Mouse (Mus musculus) kidney, embryonic 15.5 days (tissue): ENCODE measurements around the gene Efcab11. TPM values are rescaled to one million over a fixed set of nuclear protein-coding genes. Genes with fewer than 3 reads are reported as not detected.

Source experiments
- ATAC-seq: fragments of 200-750 bp; cut with Nextera tagmentation; replicated peaks from 2 replicates; pipeline ENCODE4 v1.8.0; 2017; ENCODE audit warnings: moderate TSS enrichment; ENCODE audit not compliant: low FRiP score
- H3K27ac ChIP-seq: fragments of 300-500 bp; sonication (generic); 2 replicates; pipeline ENCODE4 v1.5.1; 2015; ENCODE audit warnings: mild to moderate bottlenecking, inconsistent platforms
- H3K27me3 ChIP-seq: fragments of 300-500 bp; sonication (generic); 2 replicates; pipeline ENCODE4 v1.6.1; 2015; ENCODE audit warnings: inconsistent platforms
- H3K36me3 ChIP-seq: fragments of 300-500 bp; sonication (generic); 2 replicates; pipeline ENCODE4 v1.6.1; 2015; ENCODE audit warnings: inconsistent platforms
- H3K4me1 ChIP-seq: fragments of 300-500 bp; sonication (generic); 2 replicates; pipeline ENCODE4 v1.6.1; 2015; ENCODE audit warnings: inconsistent platforms
- H3K4me2 ChIP-seq: fragments of 300-500 bp; sonication (generic); 2 replicates; pipeline ENCODE4 v1.6.1; 2015; ENCODE audit warnings: moderate library complexity, mild to moderate bottlenecking, inconsistent platforms
- H3K4me3 ChIP-seq: fragments of 300-500 bp; sonication (generic); replicated peaks from 2 replicates; pipeline ENCODE4 v1.5.1; 2015; ENCODE audit warnings: mild to moderate bottlenecking, inconsistent platforms
- H3K9ac ChIP-seq: fragments of 300-500 bp; sonication (generic); 2 replicates; pipeline ENCODE4 v1.6.1; 2015; ENCODE audit warnings: mild to moderate bottlenecking, inconsistent platforms
- H3K9me3 ChIP-seq: fragments of 300-500 bp; sonication (generic); replicated peaks from 2 replicates; pipeline ENCODE4 v1.6.1; 2016; ENCODE audit warnings: inconsistent platforms
- WGBS: fragments of 180-500 bp; shearing (Covaris S2); methylation state at CpG from one replicate; pipeline ENCODE4 v1.1.7; 2015; ENCODE audit warnings: mixed read lengths; 5-methylcytosine and 5-hydroxymethylcytosine counted together
- polyA plus RNA-seq: library from polyadenylated mRNA; unstranded; fragments of >200 nt; fragmentation: Nextera tagmentation; extraction: Ambion mirVana; gene quantifications from 2 replicates; pipeline ENCODE4 v1.2.1, GENCODE M21; 2015

The Efcab11 gene
- polyA plus RNA-seq, 1 experiment from 2014 or later = 10.7 TPM

GRCm38 (mm10) chr12:99864613-99865012 lies 19.6 kb downstream of the Efcab11 start:
- H3K27ac ChIP-seq = no peak overlapping the region
- H3K4me1 ChIP-seq = no peaks in the 10 kb centered on the region
- no peaks in the 10 kb centered on the region for H3K36me3 ChIP-seq
- ATAC-seq = no peak
- H3K4me2 ChIP-seq = no peak overlapping the region
- H3K9ac ChIP-seq = no peak overlapping the region
- H3K9me3 ChIP-seq = no peaks in the 10 kb centered on the region
- H3K4me3 ChIP-seq = no peak overlapping the region
- H3K27me3 ChIP-seq = no peaks in the 10 kb centered on the region

- Histone ChIP-seq H3K9ac (no peak overlapping the region), H3K9me3 (no peaks in the 10 kb centered on the region), H3K4me3 (no peak overlapping the region), H3K4me2 (no peak overlapping the region), H3K27me3 (no peaks in the 10 kb centered on the region), H3K36me3 (no peaks in the 10 kb centered on the region), H3K4me1 (no peaks in the 10 kb centered on the region), H3K27ac (no peak overlapping the region)
- no peak for ATAC-seq
- 69% methylated on average over 4 of the region's 4 CpGs for WGBS
These were observed 23.3 kb downstream of the Efcab11 start for GRCm38 (mm10) chr12:99860981-99861380.

GRCm38 (mm10) chr12:99859391-99860100 lies 24.7 kb downstream of the Efcab11 start:
- no peak overlapping the region for H3K27ac ChIP-seq
- no peaks in the 10 kb centered on the region for H3K27me3 ChIP-seq
- no peak overlapping the region for H3K9ac ChIP-seq
- no peaks in the 10 kb centered on the region for H3K4me1 ChIP-seq
- no peaks in the 10 kb centered on the region for H3K9me3 ChIP-seq
- no peak overlapping the region for H3K4me2 ChIP-seq
- H3K36me3 ChIP-seq = no peaks in the 10 kb centered on the region
- no peak for ATAC-seq
- no peak overlapping the region for H3K4me3 ChIP-seq
- WGBS = 74% methylated on average over 3 of the region's 3 CpGs

GRCm38 (mm10) chr12:99858664-99859063 lies 25.6 kb downstream of the Efcab11 start:
- Histone ChIP-seq H3K27ac (no peak overlapping the region), H3K4me3 (no peak overlapping the region), H3K4me2 (no peak overlapping the region), H3K9me3 (no peaks in the 10 kb centered on the region), H3K4me1 (no peaks in the 10 kb centered on the region), H3K9ac (no peak overlapping the region), H3K27me3 (no peaks in the 10 kb centered on the region), H3K36me3 (0 out of 2 replicates have a peak, but pooled peaks cover 5% of the 10 kb centered on the region)
- 95% methylated on average over 5 of the region's 5 CpGs for WGBS
- ATAC-seq = no peak

- Histone ChIP-seq H3K9me3 (no peaks in the 10 kb centered on the region), H3K4me2 (no peak overlapping the region), H3K4me1 (no peaks in the 10 kb centered on the region), H3K27ac (no peak overlapping the region), H3K4me3 (no peak overlapping the region), H3K36me3 (0 out of 2 replicates have a peak, but pooled peaks cover 5% of the 10 kb centered on the region), H3K9ac (no peak overlapping the region), H3K27me3 (no peaks in the 10 kb centered on the region)
- no peak for ATAC-seq
- WGBS = 81% methylated on average over 9 of the region's 9 CpGs
These were observed 28.2 kb downstream of the Efcab11 start for GRCm38 (mm10) chr12:99856011-99856410.

- ATAC-seq = no peak
- Histone ChIP-seq H3K27ac (no peak overlapping the region), H3K27me3 (no peaks in the 10 kb centered on the region), H3K4me3 (no peak overlapping the region), H3K9me3 (no peaks in the 10 kb centered on the region), H3K4me2 (no peak overlapping the region), H3K36me3 (0 out of 2 replicates have a peak, but pooled peaks cover 5% of the 10 kb centered on the region), H3K9ac (no peak overlapping the region), H3K4me1 (no peaks in the 10 kb centered on the region)
- 86% methylated on average over 14 of the region's 14 CpGs for WGBS
These were observed 30.6 kb downstream of the Efcab11 start for GRCm38 (mm10) chr12:99853323-99854258.

GRCm38 (mm10) chr12:99849996-99850395 lies 34.2 kb downstream of the Efcab11 start:
- Histone ChIP-seq H3K27ac (no peak overlapping the region), H3K9me3 (no peaks in the 10 kb centered on the region), H3K27me3 (no peaks in the 10 kb centered on the region), H3K36me3 (0 out of 2 replicates have a peak, but pooled peaks cover 5% of the 10 kb centered on the region), H3K4me1 (peaks cover 2% of the 10 kb centered on the region; the same call in 1 of the 2 replicates), H3K4me3 (no peak overlapping the region), H3K9ac (no peak overlapping the region), H3K4me2 (no peak overlapping the region)
- ATAC-seq = no peak
- WGBS = 90% methylated on average over 2 of the region's 2 CpGs

- H3K27me3 ChIP-seq = no peaks in the 10 kb centered on the region
- ATAC-seq = peak; percentile 58; the same call in 1 of the 2 replicates
- H3K9ac ChIP-seq = no peak overlapping the region
- no peak overlapping the region for H3K4me2 ChIP-seq
- H3K4me1 ChIP-seq = peaks cover 6% of the 10 kb centered on the region; the same call in 1 of the 2 replicates
- H3K4me3 ChIP-seq = no peak overlapping the region
- 56% methylated on average over 8 of the region's 8 CpGs for WGBS
- no peak overlapping the region for H3K27ac ChIP-seq
- H3K9me3 ChIP-seq = no peaks in the 10 kb centered on the region
- no peaks in the 10 kb centered on the region for H3K36me3 ChIP-seq
These were observed 39.3 kb downstream of the Efcab11 start for GRCm38 (mm10) chr12:99844951-99845350.

GRCm38 (mm10) chr12:99838703-99839102 lies 45.5 kb downstream of the Efcab11 start:
- ATAC-seq = no peak

GRCm38 (mm10) chr12:99838109-99838508 lies 46.1 kb downstream of the Efcab11 start:
- no peak for ATAC-seq
- H3K27me3 ChIP-seq = no peaks in the 10 kb centered on the region
- H3K27ac ChIP-seq = no peak overlapping the region
- peaks cover 12% of the 10 kb centered on the region; the same call in 1 of the 2 replicates for H3K4me1 ChIP-seq
- H3K36me3 ChIP-seq = 0 out of 2 replicates have a peak, but pooled peaks cover 2% of the 10 kb centered on the region
- H3K9ac ChIP-seq = no peak overlapping the region
- WGBS = 39% methylated on average over 11 of the region's 11 CpGs
- H3K4me2 ChIP-seq = no peak overlapping the region
- H3K4me3 ChIP-seq = no peak overlapping the region
- no peaks in the 10 kb centered on the region for H3K9me3 ChIP-seq

More at GRCm38 (mm10) chr12:99838703-99839102, 45.5 kb downstream of the Efcab11 start:
- H3K27ac ChIP-seq = no peak overlapping the region
- WGBS = 82% methylated on average over 14 of the region's 14 CpGs
- no peaks in the 10 kb centered on the region for H3K27me3 ChIP-seq
- no peaks in the 10 kb centered on the region for H3K36me3 ChIP-seq
- no peak overlapping the region for H3K9ac ChIP-seq
- no peak overlapping the region for H3K4me2 ChIP-seq
- H3K4me1 ChIP-seq = peaks cover 12% of the 10 kb centered on the region; the same call in 1 of the 2 replicates
- H3K4me3 ChIP-seq = no peak overlapping the region
- H3K9me3 ChIP-seq = no peaks in the 10 kb centered on the region

GRCm38 (mm10) chr12:99837528-99837927 lies 46.7 kb downstream of the Efcab11 start:
- Histone ChIP-seq H3K27ac (no peak overlapping the region), H3K4me2 (no peak overlapping the region), H3K9me3 (no peaks in the 10 kb centered on the region), H3K27me3 (no peaks in the 10 kb centered on the region), H3K9ac (no peak overlapping the region), H3K4me3 (no peak overlapping the region), H3K36me3 (0 out of 2 replicates have a peak, but pooled peaks cover 3% of the 10 kb centered on the region), H3K4me1 (peaks cover 12% of the 10 kb centered on the region; the same call in 1 of the 2 replicates)
- WGBS = 82% methylated on average over 5 of the region's 5 CpGs
- ATAC-seq = no peak
